Mouse (Mus musculus): ENCODE measurements around the gene Msh4.

DNA sequence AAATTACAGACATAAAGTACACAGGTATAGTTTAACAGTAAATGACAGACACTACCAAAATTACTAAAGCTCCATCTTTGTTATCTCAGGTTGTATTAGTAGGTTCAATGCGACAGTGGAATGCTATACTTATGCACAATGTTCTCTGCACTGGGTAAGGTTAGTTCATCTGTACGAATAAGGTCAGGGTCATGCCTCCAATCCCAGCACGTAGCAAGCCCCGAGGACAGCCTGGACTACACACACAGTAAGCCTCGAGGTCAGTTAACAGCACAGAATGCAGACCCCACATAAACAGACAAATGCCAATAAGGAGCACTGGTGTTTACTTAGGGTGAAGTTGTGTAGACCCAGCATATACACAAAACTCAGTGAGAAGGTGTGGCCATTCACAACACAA, 3.0 kb upstream of the Msh4 start:
- no peak for TF ChIP-seq GATA1 (IDR thresholded peaks at IDR 0.05; ENCODE audit: low read length)
- no peak for TF ChIP-seq TAL1 (IDR thresholded peaks at IDR 0.05; ENCODE audit: low read length)

Data from erythroblast, embryonic 14.5 days (primary cell).